Mouse (Mus musculus) cortical plate, adult 2 months (tissue): Measurements from ENCODE around the gene Grm8.

ENCODE experiments used
- CTCF ChIP-seq: fragments of 200-500 bp; IDR thresholded peaks from 2 replicates; pipeline ENCODE4 v1.5.1; 2011; ENCODE audit warnings: mild to moderate bottlenecking, control low read depth, low read length; ENCODE audit not compliant: insufficient read depth; ENCODE audit errors: extremely low read depth
- POLR2A ChIP-seq: fragments of 200-500 bp; IDR thresholded peaks from 2 replicates; pipeline ENCODE4 v1.6.1; 2011; ENCODE audit warnings: mild to moderate bottlenecking, low read length, control low read depth; ENCODE audit not compliant: insufficient read depth; ENCODE audit errors: extremely low read depth

DNA sequence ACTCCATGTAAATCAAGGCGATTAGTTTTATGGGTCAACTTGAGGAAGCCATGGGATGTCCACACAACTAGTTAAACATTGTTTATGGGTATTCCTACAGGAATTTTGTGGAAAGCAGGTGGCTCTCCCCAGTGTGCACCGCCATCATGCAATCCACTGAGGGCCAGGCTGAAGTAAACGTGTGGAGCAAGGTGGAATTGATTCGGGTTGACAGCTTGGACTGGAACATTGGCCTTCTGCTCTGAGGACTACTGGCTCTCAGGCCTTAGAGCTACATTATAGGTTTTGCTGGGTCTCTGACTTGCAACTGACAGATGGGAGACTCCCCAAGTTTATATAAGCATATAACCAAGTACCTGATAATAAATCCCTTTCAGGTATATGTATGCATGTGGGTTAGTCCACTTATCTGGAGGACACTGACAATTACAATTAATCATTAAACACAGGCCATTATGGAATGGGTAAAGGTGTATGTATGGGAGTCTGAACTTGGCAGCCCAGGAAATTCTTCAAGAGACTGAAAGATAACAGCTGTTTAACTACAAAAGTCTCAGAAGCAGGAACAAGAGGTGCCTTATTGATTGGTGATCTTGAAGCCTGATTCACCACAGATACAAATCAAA, 359.2 kb downstream of the Grm8 start:
- no peak for TF ChIP-seq CTCF
- no peak for TF ChIP-seq POLR2A
